Mouse (Mus musculus) brown adipose tissue, adult 24 weeks (tissue): ENCODE data around the gene Ak8. TPM values are rescaled to one million over a fixed set of nuclear protein-coding genes. Genes with fewer than 3 reads are reported as not detected.
A peak's percentile ranks its signal among the peaks of the same experiment; 100 is the strongest.

ENCODE experiments used
- H3K27ac ChIP-seq: fragments of 200-500 bp; replicated peaks from 2 replicates; pipeline ENCODE4 v1.5.1; 2012; ENCODE audit warnings: low read depth, mild to moderate bottlenecking, low read length
- H3K4me1 ChIP-seq: fragments of 200-500 bp; 2 replicates; pipeline ENCODE4 v1.6.1; 2012; ENCODE audit warnings: low read length, mixed read lengths; ENCODE audit not compliant: control insufficient read depth, insufficient read depth, insufficient read length
- H3K4me3 ChIP-seq: fragments of 200-500 bp; 2 replicates; pipeline ENCODE4 v1.5.1; 2012; ENCODE audit warnings: low read depth, mild to moderate bottlenecking, low read length, moderate library complexity; ENCODE audit not compliant: insufficient read depth
- polyA plus RNA-seq: library from polyadenylated mRNA; stranded (reverse); fragments of >200 nt; gene quantifications from 2 replicates; pipeline ENCODE4 v1.2.4, GENCODE M21; 2012; ENCODE audit not compliant: missing spikeins, insufficient read depth, insufficient read length

Gene Ak8
- polyA plus RNA-seq, 1 experiment: not detected

DNA sequence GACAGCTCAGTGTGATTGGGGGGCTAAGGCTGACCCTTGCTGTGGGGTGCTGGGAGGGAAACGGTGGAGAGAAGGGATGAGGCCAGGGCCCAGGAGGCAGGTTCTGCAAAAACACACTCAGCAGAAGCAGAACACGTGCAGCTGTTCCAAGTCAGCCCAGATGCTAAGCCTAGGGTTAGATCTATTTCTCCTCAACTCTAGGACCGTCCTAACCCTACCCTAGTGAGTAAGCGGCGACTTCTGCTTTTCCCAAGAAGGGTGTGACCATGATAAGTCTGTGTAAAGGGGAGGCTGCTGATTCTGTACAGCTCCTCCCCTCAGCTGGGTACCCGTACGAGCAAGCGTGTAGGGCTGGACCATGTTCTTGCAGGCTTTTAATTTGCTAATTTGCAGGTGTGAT, 96.3 kb downstream of the Ak8 start:
- Histone ChIP-seq H3K4me1 (no peaks in the 10 kb centered on the region), H3K27ac (no peak overlapping the region), H3K4me3 (no peak overlapping the region)

DNA sequence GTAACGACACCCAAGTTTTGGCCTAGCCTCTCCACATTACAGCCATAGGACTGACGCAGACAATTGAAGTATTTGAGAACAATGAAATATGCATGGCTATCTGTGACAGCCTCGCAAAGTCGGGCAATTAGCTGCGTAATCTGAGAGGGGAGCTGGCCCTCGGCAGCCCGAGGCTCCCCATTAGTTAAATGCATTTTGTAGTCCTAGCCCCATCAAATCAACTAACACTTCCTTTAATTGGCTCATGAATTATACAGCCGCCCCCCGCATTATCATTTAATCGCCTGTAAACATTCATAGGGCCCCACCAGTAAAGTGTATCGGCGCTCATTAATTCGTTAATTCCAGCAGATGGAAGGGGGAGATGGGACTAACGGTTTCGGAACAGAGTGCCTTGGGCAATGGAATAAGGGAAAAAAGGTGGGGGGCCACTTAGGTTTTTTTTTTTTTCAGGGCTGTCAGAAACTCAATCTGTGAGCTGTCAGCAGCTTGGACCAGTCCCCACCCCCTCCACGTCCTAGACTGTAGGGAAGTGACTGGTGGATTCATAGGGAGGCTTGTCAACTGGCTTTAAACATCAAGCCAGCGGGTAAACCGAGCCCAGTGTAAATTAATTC, 97.6 kb downstream of the Ak8 start:
- H3K4me1 ChIP-seq: no peaks in the 10 kb centered on the region
- H3K4me3 ChIP-seq: no peak overlapping the region
- no peak overlapping the region for H3K27ac ChIP-seq

DNA sequence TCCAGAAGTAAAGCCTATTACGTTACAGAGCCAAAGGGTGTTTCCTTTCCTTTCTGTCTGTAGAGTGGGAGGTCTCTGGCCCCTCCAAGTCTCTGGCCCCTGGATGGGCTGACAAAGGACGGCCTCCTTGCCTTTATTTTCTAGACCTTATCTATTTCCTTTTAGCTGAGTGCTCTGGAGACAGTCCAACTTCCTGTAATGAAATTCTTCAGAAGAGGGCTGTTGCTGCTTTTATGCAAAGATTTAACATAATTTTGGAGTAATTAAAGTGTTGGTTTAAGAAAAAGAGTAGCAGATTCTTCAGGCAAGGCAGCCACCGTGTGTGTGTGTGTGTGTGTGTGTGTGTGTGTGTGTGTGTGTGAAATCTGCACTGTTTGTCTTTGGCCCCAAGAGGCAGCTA, 98.4 kb downstream of the Ak8 start:
- Histone ChIP-seq H3K4me1 (no peaks in the 10 kb centered on the region), H3K4me3 (no peak overlapping the region), H3K27ac (no peak overlapping the region)

DNA sequence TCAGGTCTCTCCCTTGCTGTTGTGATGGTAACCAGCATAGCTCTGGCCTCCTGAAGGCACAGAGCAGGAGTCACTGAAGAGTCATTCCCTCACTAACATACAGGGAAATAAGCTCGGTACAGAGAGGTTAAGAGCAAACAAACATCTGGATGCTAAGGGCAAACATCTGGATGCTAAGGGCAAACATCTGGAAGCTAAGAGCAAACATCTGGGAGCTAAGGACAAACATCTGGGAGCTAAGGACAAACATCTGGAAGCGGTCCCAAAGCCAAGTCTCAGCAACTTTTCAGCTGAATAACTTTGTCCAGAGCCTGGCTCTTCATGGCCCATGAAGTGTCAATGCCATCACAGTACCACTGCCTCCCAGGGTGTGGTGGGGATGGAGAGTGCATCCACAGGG, 99.6 kb downstream of the Ak8 start:
- H3K4me1 ChIP-seq: no peaks in the 10 kb centered on the region
- no peak overlapping the region for H3K4me3 ChIP-seq
- H3K27ac ChIP-seq: no peak overlapping the region

DNA sequence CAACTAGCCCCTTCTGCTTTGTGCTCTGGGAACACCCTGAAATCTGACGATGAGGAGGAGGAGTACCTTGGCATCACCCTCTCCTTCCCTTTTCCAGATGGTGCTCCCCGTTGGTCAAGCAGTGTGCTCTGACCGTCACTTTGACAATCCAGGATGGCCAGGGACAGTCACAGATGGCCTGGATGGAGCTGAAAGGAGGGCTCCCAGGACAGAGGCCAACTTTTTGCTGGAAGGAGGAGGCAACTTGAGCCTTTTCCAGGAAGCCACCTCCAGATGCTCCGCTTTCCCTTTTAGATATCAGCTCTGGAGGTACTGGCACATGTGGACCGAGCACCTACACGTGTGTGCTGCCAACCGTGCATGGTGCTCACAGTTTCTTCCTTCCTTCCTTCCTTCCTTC, 103.4 kb downstream of the Ak8 start:
- Histone ChIP-seq H3K27ac (no peak overlapping the region), H3K4me1 (no peaks in the 10 kb centered on the region), H3K4me3 (no peak overlapping the region)

DNA sequence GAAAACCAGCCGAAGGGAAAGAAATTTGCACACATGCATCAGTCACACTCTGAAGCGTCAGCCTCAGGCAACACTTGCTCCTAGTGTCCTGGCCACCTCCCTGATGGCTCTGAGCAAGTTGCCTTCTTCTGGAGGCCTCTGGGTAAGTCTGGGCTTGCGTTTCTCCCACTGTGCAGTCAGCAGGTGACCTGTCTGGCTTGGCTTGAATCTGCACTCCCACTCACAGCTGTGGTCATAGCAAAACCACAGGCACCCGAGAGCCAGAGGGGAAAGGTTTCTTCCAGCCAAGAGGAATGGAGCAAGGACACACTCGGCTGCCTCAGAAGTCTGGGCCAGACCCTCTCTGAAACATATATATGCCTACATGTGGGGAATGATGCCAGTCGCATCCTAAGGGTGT, 108.9 kb downstream of the Ak8 start:
- H3K4me1 ChIP-seq: no peaks in the 10 kb centered on the region
- no peak overlapping the region for H3K4me3 ChIP-seq
- H3K27ac ChIP-seq: no peak overlapping the region

DNA sequence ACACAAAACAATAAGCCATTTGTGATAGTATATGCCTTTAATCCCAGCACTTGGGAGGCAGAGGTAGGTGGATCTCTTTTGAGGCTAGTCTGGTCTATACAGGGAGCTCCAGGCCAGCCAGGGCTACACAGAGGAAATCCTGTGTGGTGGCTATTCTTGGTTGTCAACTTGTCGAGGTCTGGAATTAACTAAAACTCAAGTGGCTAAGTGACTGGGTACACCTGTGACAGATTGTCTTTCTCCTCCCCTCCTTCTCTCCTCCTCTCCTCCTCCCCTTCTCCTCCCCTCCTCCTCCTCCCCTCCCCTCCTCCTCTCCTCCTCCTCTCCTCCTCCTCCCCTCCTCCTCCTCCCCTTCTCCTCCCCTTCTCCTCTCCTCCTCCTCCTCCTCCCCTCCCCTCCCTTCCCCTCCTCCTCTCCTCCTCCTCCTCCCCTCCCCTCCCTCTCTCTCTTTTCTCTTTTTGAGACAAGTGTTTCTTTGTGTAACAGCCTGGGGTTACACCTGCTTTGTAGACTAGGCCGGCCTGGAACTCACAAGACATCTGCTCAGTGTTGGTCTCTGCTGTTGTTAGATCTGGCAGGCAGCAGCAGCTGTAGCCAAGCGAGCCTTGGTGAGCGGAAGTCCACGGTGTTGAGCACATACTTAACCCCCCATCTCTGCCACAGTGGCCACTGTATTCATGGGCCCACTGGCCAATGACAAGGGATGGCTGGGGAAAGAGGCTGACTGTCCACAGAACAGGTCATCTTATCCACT, 110.5 kb downstream of the Ak8 start:
- Histone ChIP-seq H3K4me3 (no peak overlapping the region), H3K27ac (no peak overlapping the region), H3K4me1 (no peaks in the 10 kb centered on the region)

DNA sequence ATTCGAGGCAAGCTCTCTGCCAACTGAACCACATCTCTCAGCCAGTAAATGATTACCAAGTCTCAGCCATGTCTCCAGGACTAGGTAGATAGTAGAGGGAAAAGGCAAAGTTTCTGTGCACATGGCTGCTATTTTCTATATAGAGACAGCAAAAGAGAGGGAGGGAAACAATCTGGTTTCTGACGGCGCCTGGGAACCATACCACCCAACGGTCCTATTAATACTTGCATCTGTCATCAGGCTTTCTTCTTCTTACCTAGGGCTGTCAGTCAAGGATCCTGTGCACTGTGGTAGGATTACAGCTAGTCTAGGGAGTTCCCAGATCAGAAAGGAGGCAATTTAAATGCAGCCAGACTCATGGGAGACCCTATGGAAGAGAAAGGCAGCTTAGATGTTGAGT, 118.9 kb downstream of the Ak8 start:
- Histone ChIP-seq H3K4me3 (no peak overlapping the region), H3K4me1 (no peaks in the 10 kb centered on the region), H3K27ac (no peak overlapping the region)

DNA sequence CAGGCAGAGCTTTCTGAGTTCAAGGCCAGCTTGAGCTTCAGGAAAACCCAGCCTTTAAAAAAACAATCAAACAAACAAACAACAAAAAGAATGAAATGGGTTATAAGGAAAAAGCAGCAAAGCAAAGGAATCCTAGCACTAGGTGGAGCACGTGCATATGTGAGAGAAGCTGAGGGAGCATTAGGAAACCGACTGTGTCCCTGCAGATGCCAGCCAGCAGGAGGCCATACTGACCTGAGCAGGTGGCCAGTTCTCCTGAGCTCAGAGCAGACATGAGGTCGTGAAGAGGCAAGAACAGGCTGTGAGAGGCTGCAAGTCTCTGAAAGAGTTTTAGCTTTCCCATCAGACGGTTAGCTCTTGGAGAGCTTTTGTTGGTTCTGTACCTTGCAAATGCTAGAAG, 129.3 kb downstream of the Ak8 start:
- H3K27ac ChIP-seq: no peak overlapping the region
- H3K4me3 ChIP-seq: no peak overlapping the region

DNA sequence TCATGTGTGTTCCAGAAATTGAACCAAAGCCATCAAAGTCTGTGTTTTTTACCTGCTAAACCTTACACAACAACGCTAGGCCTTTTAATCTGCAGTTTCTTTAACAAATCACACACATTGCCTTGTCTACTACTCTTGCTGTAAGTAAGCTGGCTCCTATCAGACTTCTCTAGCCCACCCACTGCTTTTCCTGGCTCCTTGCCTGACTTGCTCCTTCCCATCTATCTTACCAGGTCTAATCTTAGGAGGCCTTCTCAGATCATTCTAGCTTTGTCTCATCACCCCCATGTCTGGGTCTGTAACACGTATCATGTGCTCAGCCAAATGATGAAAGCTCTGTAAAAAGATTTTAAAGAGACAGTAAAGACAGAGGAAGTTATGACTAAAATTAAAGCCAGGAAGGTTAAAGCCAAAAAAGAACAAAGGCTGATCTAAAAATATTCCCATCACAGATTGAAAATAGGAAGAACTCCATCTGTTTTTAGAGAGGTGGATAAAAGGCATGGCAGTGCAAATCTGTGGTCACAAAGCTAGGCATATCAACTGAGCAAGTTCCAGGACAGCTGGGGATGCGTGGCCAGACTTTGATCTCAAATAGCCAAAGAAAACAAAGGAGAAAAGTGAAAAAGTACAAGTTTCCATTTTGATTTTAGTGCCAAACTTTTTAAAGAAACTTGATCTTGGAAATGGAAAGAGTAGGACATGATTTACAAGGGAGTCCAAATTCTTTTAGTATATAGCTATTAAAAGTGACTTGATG, 136.4 kb downstream of the Ak8 start:
- Histone ChIP-seq H3K4me1 (no peaks in the 10 kb centered on the region; the same call in 1 of the 2 replicates), H3K4me3 (no peak overlapping the region), H3K27ac (no peak overlapping the region)

More for the DNA sequence above, 129.3 kb downstream of the Ak8 start:
- H3K4me1 ChIP-seq: no peaks in the 10 kb centered on the region

DNA sequence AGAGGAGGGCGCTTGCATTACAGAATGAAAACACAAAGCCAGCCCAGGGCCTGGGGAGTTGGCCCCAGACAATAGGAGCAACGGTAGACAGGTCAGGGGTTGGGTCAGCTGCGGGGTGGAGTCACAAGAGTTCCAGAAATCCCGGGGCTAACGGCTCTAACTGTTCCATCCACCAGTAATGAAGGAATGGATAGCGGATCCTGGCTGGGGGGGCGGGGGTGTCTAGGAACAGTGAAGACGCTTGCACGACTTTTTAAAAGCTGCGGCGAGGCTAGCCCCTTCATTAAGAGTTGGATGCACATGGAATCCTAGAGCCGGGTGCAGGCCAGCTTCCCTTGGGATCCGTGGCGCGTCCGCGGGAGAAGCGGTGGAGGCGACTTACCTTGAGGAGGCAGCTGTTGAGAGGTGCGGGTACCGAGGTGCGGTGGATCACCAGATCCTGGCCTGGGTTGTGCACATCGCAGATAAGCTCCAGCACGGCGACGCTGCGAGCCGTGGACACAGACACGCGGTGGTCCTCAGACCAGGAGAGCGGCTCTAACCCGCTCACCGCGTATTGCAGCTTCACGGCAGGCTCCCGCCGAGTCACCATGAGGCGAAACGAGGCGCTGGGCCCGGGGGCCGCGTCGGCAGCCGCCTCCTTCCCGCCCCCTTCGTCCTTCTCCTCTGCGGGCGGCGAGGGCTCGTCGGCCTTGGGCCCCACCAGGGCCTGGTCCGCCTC, 139.7 kb downstream of the Ak8 start:
- Histone ChIP-seq H3K4me1 (no peaks in the 10 kb centered on the region; the same call in 1 of the 2 replicates), H3K4me3 (peak overlapping the region; percentile 83), H3K27ac (peak overlapping the region; percentile 39; the same call in 1 of the 2 replicates)

DNA sequence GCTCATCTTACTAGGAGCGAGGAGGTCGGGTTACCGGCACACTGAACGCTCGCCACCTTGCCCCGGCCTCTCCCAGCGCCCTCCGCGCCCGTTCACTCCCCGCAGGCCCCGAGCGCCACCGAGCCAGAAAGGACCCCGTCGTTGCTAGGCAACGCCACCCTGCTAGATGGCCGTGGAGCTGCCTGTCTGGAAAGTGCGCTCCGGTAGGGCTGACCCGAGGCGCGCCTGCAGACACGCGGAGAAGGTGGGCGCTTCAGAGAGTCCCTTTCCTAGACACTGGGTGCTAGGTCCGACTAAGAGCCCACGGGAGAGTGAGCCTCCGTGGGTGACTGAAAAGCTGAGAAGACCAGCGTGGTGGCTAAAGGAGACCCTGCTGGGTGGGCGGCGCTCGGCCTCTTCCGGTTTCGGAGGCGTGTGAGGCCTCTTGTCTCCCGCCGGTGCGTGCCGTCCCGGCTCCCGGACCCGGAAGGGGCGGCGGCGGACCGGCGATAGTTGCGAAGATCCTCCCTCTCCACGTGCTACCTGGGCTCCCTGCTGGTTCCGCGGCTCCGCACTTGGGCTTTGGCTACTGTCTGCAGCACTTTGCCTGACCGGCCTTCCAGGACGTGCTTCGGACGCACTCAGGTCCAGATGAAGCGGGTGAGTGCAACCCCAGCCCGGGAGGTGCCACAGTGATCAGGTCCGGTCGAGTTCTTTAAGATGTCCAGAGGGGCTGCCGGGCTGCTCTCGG, 140.4 kb downstream of the Ak8 start, which contains the start of the genes Gtf3c4 and Ddx31:
Gene Gtf3c4 (minus strand): TSS at position 139 of the 730 bp plus-strand sequence.
Gene Ddx31 (plus strand): TSS at position 185 of the 730 bp plus-strand sequence.
- Histone ChIP-seq H3K4me1 (no peaks in the 10 kb centered on the region; the same call in 1 of the 2 replicates), H3K27ac (peak within 1 kb of the TSS; percentile 94), H3K4me3 (peak within 1 kb of the TSS; percentile 83)

DNA sequence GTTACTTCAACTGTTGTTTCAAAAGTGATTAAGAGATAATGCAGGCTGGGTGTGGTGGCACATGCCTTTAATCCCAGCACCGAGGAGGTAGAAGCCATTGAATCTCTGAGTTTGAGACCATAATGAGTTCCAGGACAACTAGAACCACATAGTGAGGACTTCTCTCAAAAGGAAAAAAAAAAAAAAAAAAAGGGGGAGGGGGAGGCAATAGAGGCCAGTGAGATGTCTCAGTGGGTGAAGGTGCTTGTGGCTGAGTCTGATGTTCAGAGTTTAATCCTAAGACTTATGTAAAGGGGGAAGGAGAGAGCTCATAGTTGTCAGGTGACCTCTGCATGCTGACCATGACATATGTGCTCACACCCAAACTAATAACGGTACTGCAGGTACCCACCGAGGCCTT, 142.1 kb downstream of the Ak8 start:
- Histone ChIP-seq H3K4me3 (no peak overlapping the region), H3K4me1 (no peaks in the 10 kb centered on the region; the same call in 1 of the 2 replicates)

DNA sequence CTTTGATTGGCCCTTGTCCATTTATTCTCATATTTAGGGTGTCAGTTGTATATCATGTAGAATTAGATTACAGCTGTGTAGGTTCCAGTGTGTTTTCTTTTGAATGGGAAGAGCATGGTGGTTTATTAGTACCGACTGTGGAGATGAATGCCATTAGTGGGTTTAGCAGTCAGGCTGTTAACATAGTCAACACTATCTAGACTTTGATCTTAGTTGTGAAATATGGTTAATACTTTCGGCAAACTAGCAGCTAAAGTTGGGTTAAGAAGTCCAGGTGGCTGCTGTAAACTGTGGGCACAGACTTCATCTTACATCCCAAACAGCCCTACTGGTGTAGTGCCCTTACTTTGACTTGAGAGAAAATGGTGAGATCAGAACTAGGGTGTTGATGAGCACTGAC, 148.9 kb downstream of the Ak8 start:
- no peak overlapping the region for H3K4me3 ChIP-seq
- H3K27ac ChIP-seq: no peak overlapping the region
- H3K4me1 ChIP-seq: no peaks in the 10 kb centered on the region

More for the DNA sequence above, 142.1 kb downstream of the Ak8 start:
- no peak overlapping the region for H3K27ac ChIP-seq
